Mouse (Mus musculus): ENCODE data around the gene Ptgdr. TPM values are rescaled to one million over a fixed set of nuclear protein-coding genes. Genes with fewer than 3 reads are reported as not detected.

Ptgdr gene
- 0.01 TPM in 1 of 2 replicates, not detected in the other for polyA plus RNA-seq (2012; rRNA removed)

GRCm38 (mm10) chr14:44858868-44859613 is at the start of gene Ptgdr:
Ptgdr (minus strand) TSS chr14:44859375.

Other genes with a start within 250 kb of the Ptgdr start
- not detected in 2 replicates for gene Gm5624, start 231.4 kb downstream of the Ptgdr start, polyA plus RNA-seq (2012; rRNA removed)
- gene Gm8257, start 152.9 kb downstream of the Ptgdr start, polyA plus RNA-seq (2012; rRNA removed), result not detected in 2 replicates
- not detected in 2 replicates for gene Gm8267, start 109.0 kb downstream of the Ptgdr start, polyA plus RNA-seq (2012; rRNA removed)
- gene Ptger2, start 128.8 kb upstream of the Ptgdr start, polyA plus RNA-seq (2012; rRNA removed), result 0.24 and 0.29 TPM in 2 replicates